Mouse (Mus musculus) G1E (cell line): Measurements from ENCODE around the gene Insl6.

Source experiments
- CTCF ChIP-seq: IDR thresholded peaks from 2 replicates; pipeline ENCODE4 v1.5.1; 2012; ENCODE audit warnings: low read depth, low read length, inconsistent platforms, mixed read lengths
- POLR2AphosphoS5 ChIP-seq: IDR thresholded peaks from 2 replicates; pipeline ENCODE4 v1.6.1; 2012; ENCODE audit warnings: low read depth, low read length, inconsistent platforms; ENCODE audit not compliant: insufficient replicate concordance

DNA sequence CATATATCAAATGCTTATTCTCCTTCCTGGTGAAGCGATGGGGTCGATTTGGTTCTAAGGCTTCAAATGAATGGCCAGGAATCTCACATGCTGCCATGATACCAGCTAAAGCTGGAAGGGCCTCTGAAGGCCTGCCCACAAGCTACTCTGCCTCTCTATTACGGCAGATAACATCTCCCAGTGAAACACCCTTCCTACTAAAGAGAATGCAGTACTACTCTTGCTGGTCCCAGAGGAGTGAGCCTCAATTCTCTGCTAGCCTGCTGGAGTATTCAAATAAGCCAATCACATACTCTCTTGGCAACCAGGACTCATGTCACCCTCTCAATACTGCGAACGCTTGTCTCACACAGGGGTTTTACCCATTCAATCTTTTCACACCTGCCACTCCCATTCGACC is 17.1 kb upstream of the Insl6 start:
- TF ChIP-seq POLR2AphosphoS5 (no peak), CTCF (no peak)
